Mouse (Mus musculus): Measurements from ENCODE around the gene Abhd17a. TPM values are rescaled to one million over a fixed set of nuclear protein-coding genes. Genes with fewer than 3 reads are reported as not detected.

Abhd17a gene
- polyA plus RNA-seq, 1 experiment from 2014 or later, result 122 TPM

DNA sequence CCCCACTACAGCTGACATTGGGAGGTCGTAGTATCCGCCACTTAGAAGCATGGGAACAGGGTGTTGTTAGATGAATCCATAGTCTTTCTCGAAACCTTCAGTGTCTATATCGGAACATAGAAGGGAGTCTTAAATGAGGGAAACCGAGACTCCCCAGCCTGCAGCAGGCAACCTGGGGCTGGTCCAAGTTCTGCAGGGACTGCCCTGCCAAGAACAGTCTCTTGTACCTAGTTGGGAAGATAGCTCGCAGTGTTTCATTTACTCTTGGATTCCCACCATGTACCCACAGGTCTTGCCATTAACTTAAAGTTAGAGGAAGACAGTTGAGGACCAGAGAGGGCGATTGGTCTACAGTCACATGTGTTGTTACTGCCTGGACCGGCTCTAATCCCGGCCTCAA lies 30.2 kb upstream of the Abhd17a start:
- Histone ChIP-seq H3K27me3 (no peaks in the 10 kb centered on the region), H3K9me3 (no peaks in the 10 kb centered on the region), H3K4me1 (peaks cover 22% of the 10 kb centered on the region), H3K4me2 (no peak overlapping the region), H3K4me3 (no peak overlapping the region), H3K36me3 (peaks cover 3% of the 10 kb centered on the region; the same call in 1 of the 2 replicates), H3K27ac (no peak overlapping the region), H3K9ac (0 out of 2 replicates have a peak overlapping the region, but pooled peaks have one; percentile 47)
- ATAC-seq (ENCODE audit: borderline replicate concordance, extremely low read depth, low FRiP score, low TSS enrichment), result no peak
- 80% methylated on average over 9 of the region's 9 CpGs for WGBS

GRCm38 (mm10) chr10:80619465-80620244 lies 29.5 kb upstream of the Abhd17a start:
- Histone ChIP-seq H3K27me3 (no peaks in the 10 kb centered on the region), H3K27ac (no peak overlapping the region; the same call in 1 of the 2 replicates), H3K9ac (no peak overlapping the region), H3K4me1 (peaks cover 19% of the 10 kb centered on the region), H3K4me2 (no peak overlapping the region), H3K9me3 (no peaks in the 10 kb centered on the region), H3K4me3 (no peak overlapping the region), H3K36me3 (peaks cover 10% of the 10 kb centered on the region; the same call in 1 of the 2 replicates)
- ATAC-seq (ENCODE audit: borderline replicate concordance, extremely low read depth, low FRiP score, low TSS enrichment), result no peak
- WGBS, result 30% methylated on average over 8 of the region's 8 CpGs

DNA sequence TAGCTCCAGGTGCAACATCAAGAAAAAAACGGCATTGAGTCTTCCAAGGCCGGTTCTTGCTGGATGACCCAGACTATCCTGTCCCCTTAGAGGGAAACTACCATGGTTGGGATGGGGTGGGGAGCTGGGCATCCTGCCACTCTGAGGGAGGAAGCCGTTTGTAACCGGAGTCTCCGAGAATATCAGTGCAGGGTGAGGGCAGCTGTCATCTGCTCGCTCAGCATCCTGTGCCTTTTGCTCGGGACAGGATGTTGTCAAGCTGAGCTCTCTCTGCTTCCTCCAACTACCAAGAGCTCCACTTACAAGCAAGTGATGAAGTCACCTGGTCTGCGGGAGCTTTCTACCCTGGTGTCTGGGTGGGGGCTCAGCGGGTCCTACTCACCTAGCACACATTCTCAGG lies 28.0 kb upstream of the Abhd17a start:
- Histone ChIP-seq H3K27me3 (no peaks in the 10 kb centered on the region), H3K27ac (peak overlapping the region; percentile 63), H3K9me3 (no peaks in the 10 kb centered on the region), H3K4me1 (peaks cover 6% of the 10 kb centered on the region; the same call in 1 of the 2 replicates), H3K36me3 (peaks cover 16% of the 10 kb centered on the region), H3K9ac (no peak overlapping the region), H3K4me3 (no peak overlapping the region), H3K4me2 (no peak overlapping the region)
- no peak for ATAC-seq (ENCODE audit: borderline replicate concordance, extremely low read depth, low FRiP score, low TSS enrichment)
- WGBS, result 48% methylated on average over 9 of the region's 9 CpGs

DNA sequence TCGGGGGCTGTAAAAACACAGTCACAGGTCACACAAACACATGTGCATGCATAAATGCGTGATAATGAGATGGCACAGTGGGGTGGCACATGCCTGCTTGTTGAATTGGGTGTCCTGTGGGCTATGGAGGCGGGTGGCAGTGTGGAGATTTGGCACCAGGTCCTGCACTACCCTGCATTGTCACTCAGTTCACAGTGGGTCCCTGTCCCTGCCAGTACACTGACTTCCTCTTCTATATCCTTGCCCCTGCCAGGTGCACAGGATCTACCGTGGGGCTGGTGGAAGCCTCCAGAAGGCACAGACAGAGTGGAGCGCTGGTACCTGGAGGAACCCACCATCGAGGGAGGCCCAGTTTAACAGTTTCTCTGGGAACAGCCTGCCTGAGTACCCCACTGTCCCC lies 24.2 kb upstream of the Abhd17a start:
- Histone ChIP-seq H3K36me3 (peaks cover 39% of the 10 kb centered on the region), H3K4me2 (no peak overlapping the region)
- WGBS, result 91% methylated on average over 6 of the region's 6 CpGs

DNA sequence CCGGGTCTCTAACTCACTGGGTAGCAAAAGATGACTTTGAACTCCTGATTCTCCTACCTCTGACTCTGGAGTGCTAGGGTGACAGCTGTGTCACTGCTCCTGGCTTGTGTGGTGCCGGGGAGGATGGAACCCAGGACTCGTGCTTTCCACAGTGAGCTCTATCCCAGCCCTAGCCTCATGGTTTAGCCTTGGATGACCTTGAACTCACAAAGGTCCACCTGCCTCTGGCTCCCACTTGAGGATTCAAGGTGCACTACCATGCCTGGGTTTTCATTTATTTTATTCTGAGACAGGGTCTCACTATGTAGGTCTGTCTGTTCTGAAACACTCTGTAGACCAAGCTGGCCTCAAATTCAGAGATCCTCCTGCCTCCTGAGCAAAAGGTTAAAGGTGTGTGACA lies 23.7 kb upstream of the Abhd17a start:
- Histone ChIP-seq H3K9me3 (no peaks in the 10 kb centered on the region), H3K27ac (no peak overlapping the region), H3K4me3 (no peak overlapping the region), H3K36me3 (peaks cover 44% of the 10 kb centered on the region), H3K4me2 (no peak overlapping the region), H3K9ac (no peak overlapping the region), H3K27me3 (no peaks in the 10 kb centered on the region), H3K4me1 (no peaks in the 10 kb centered on the region)
- no peak for ATAC-seq (ENCODE audit: borderline replicate concordance, extremely low read depth, low FRiP score, low TSS enrichment)
- WGBS, result 82% methylated on average over 3 of the region's 3 CpGs

More for the DNA sequence above, 24.2 kb upstream of the Abhd17a start:
- no peaks in the 10 kb centered on the region for H3K27me3 ChIP-seq
- H3K4me1 ChIP-seq, result no peaks in the 10 kb centered on the region
- no peak overlapping the region for H3K4me3 ChIP-seq
- no peak overlapping the region for H3K27ac ChIP-seq
- no peak overlapping the region for H3K9ac ChIP-seq
- no peak for ATAC-seq (ENCODE audit: borderline replicate concordance, extremely low read depth, low FRiP score, low TSS enrichment)
- no peaks in the 10 kb centered on the region for H3K9me3 ChIP-seq

DNA sequence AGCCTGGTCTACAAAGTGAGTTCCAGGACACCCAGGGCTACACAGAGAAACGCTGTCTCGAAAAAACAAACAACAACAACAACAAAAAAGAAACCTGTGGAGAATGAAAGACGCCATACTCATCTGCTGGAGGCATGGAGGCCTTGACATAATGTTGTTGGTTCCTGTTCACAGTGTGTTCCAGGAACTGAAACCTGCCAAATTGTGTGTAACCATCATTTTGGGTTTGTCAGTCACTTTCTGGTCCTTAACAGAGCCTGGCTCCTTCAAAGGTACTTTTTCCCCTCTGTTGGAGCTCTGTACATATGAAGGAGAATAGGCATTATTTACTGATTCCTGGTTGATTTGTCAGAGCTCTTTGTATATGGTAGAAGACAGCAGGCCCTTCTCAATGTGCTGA lies 21.8 kb upstream of the Abhd17a start:
- no peak overlapping the region for H3K27ac ChIP-seq
- no peak overlapping the region for H3K4me3 ChIP-seq
- WGBS, result 93% methylated on average over 3 of the region's 3 CpGs
- H3K36me3 ChIP-seq, result peaks cover 63% of the 10 kb centered on the region
- no peaks in the 10 kb centered on the region for H3K27me3 ChIP-seq
- H3K4me1 ChIP-seq, result no peaks in the 10 kb centered on the region
- no peak overlapping the region for H3K9ac ChIP-seq
- ATAC-seq (ENCODE audit: borderline replicate concordance, extremely low read depth, low FRiP score, low TSS enrichment), result no peak
- H3K4me2 ChIP-seq, result no peak overlapping the region
- H3K9me3 ChIP-seq, result no peaks in the 10 kb centered on the region

DNA sequence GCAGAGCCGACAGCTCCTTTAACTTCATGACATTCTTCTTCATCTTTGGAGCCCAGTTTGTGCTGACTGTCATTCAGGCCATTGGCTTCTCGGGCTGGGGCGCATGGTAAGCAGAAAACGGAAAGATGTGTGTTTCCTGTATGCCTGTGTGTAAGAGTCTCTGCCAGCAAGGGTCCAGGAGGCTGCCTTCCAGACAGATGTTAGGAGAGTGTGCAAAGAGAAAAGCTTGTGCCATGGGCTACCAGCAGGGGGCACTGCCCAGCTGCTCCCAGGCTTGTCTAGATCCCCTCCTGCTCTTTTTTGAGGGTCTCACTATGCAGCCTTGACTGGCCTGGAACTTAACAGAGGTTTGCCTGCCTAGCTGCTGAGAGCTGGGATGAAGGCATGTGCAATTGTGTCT lies 20.9 kb upstream of the Abhd17a start:
- no peak for ATAC-seq (ENCODE audit: borderline replicate concordance, extremely low read depth, low FRiP score, low TSS enrichment)
- WGBS, result 53% methylated on average over 4 of the region's 4 CpGs

GRCm38 (mm10) chr10:80610116-80610785 lies 20.1 kb upstream of the Abhd17a start:
- no peak overlapping the region for H3K4me2 ChIP-seq
- H3K27ac ChIP-seq, result no peak overlapping the region
- whole genome bisulfite sequencing, result 85% methylated on average over 9 of the region's 9 CpGs
- H3K4me3 ChIP-seq, result no peak overlapping the region
- H3K27me3 ChIP-seq, result no peaks in the 10 kb centered on the region
- no peaks in the 10 kb centered on the region for H3K9me3 ChIP-seq
- no peak for ATAC-seq (ENCODE audit: borderline replicate concordance, extremely low read depth, low FRiP score, low TSS enrichment)
- no peaks in the 10 kb centered on the region for H3K4me1 ChIP-seq
- H3K36me3 ChIP-seq, result peaks cover 67% of the 10 kb centered on the region
- H3K9ac ChIP-seq, result no peak overlapping the region; the same call in 1 of the 2 replicates

More for the DNA sequence above, 20.9 kb upstream of the Abhd17a start:
- H3K27me3 ChIP-seq, result no peaks in the 10 kb centered on the region
- H3K4me2 ChIP-seq, result no peak overlapping the region
- H3K4me1 ChIP-seq, result no peaks in the 10 kb centered on the region
- H3K9me3 ChIP-seq, result no peaks in the 10 kb centered on the region
- no peak overlapping the region for H3K27ac ChIP-seq
- no peak overlapping the region for H3K4me3 ChIP-seq
- H3K36me3 ChIP-seq, result peaks cover 71% of the 10 kb centered on the region
- no peak overlapping the region for H3K9ac ChIP-seq

GRCm38 (mm10) chr10:80609269-80609924 lies 19.3 kb upstream of the Abhd17a start:
- WGBS, result 87% methylated on average over 10 of the region's 10 CpGs
- no peak overlapping the region for H3K27ac ChIP-seq
- no peaks in the 10 kb centered on the region for H3K27me3 ChIP-seq
- no peaks in the 10 kb centered on the region for H3K9me3 ChIP-seq
- ATAC-seq (ENCODE audit: borderline replicate concordance, extremely low read depth, low FRiP score, low TSS enrichment), result no peak
- H3K4me3 ChIP-seq, result no peak overlapping the region
- H3K4me1 ChIP-seq, result peaks cover 3% of the 10 kb centered on the region; the same call in 1 of the 2 replicates
- H3K9ac ChIP-seq, result no peak overlapping the region
- H3K4me2 ChIP-seq, result no peak overlapping the region
- peaks cover 58% of the 10 kb centered on the region for H3K36me3 ChIP-seq

DNA sequence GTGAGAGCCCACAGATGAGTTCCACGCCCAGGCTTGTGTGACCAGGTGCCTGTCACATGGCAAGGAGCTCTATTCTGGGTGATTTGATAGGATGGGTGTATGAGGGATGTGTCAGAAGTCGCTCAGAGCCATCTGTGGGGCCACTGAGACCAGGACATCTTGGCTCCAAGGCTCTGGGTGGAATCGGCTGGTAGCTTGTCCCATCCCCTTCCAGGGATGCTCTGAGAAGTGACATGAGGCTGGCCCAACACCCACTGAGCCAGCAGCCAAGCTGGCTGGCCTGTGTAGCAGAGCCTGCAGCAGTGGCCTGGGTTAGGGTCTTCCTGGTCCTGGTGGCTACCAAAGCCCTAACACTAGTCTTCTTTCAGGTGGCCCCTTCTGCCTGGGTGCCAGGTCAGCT lies 18.3 kb upstream of the Abhd17a start:
- 80% methylated on average over 3 of the region's 3 CpGs for WGBS
- no peaks in the 10 kb centered on the region for H3K27me3 ChIP-seq

GRCm38 (mm10) chr10:80606737-80607350 lies 16.7 kb upstream of the Abhd17a start:
- H3K4me1 ChIP-seq, result peaks cover 19% of the 10 kb centered on the region
- H3K9me3 ChIP-seq, result no peaks in the 10 kb centered on the region
- H3K9ac ChIP-seq, result no peak overlapping the region
- no peak overlapping the region for H3K4me3 ChIP-seq
- peaks cover 46% of the 10 kb centered on the region for H3K36me3 ChIP-seq
- no peak overlapping the region for H3K27ac ChIP-seq
- no peaks in the 10 kb centered on the region for H3K27me3 ChIP-seq
- ATAC-seq (ENCODE audit: borderline replicate concordance, extremely low read depth, low FRiP score, low TSS enrichment), result no peak
- WGBS, result 96% methylated on average over 34 of the region's 34 CpGs
- H3K4me2 ChIP-seq, result no peak overlapping the region

More for the DNA sequence above, 18.3 kb upstream of the Abhd17a start:
- Histone ChIP-seq H3K4me1 (peaks cover 11% of the 10 kb centered on the region), H3K36me3 (peaks cover 58% of the 10 kb centered on the region), H3K27ac (no peak overlapping the region), H3K9ac (0 out of 2 replicates have a peak overlapping the region, but pooled peaks have one; percentile 2), H3K4me3 (no peak overlapping the region), H3K4me2 (no peak overlapping the region), H3K9me3 (no peaks in the 10 kb centered on the region)
- no peak for ATAC-seq (ENCODE audit: borderline replicate concordance, extremely low read depth, low FRiP score, low TSS enrichment)
